Comparison of ENCODE assay signal across 11 mouse cellular contexts in genomic region chr4:86359398-86359797, GRCm38 (mm10).
"Had no signal": no experiment of that assay in that cellular context is flagged by ENCODE, and none has a peak within 500 bp of the region (broad histone marks: within the 10 kb centered on the region; RNA-seq: fewer than 3 reads in every experiment).

No protein-coding gene starts in this region.

- H3K4me2 ChIP-seq: midbrain, embryonic 13.5 days had no signal

- ATAC-seq: intestine, postnatal 0 days; midbrain, embryonic 13.5 days had no signal

- H3K4me3 ChIP-seq: midbrain, embryonic 13.5 days had no signal

- H3K27me3 ChIP-seq: midbrain, embryonic 13.5 days had no signal

- H3K9me3 ChIP-seq: midbrain, embryonic 13.5 days had no signal

- H3K9ac ChIP-seq: liver, embryonic 14.5 days; midbrain, embryonic 13.5 days had no signal

- H3K27ac ChIP-seq: liver, embryonic 14.5 days; midbrain, embryonic 13.5 days; stomach, postnatal 0 days had no signal

- DNase-seq: kidney, adult 8-10 months; kidney, postnatal 25 days; layer of hippocampus, postnatal 36 days; lung, adult 18-20 months; right cerebral cortex, postnatal 25 days; thymus, adult 18-20 months; thymus, postnatal 36 days had no signal

- H3K4me1 ChIP-seq: midbrain, embryonic 13.5 days had no signal

- H3K36me3 ChIP-seq: midbrain, embryonic 13.5 days had no signal
